8 mouse cellular contexts compared by ENCODE assay signal in genomic region chr2:75703375-75704181, GRCm38 (mm10). TPM values are rescaled to one million over a fixed set of nuclear protein-coding genes. Genes with fewer than 3 reads are reported as not detected.
DNase-seq lines count a peak whose midpoint lies in the region; ATAC-seq and TF ChIP-seq lines count a peak whose summit lies in the region.

No protein-coding gene starts in this region.

- no peaks in the 10 kb centered on the region; the same call in 1 of the 2 replicates for H3K36me3 ChIP-seq in ES-E14 (ENCODE audit: control insufficient read depth, insufficient read depth, low read length, poor library complexity, severe bottlenecking)
- H3K36me3 ChIP-seq in forebrain, embryonic 16.5 days (ENCODE audit: control insufficient read depth, insufficient read depth): no peaks in the 10 kb centered on the region
- H3K36me3 ChIP-seq in lung, embryonic 15.5 days: no peaks in the 10 kb centered on the region

- 0% methylated on average over 60 of the region's 62 CpGs for WGBS in forebrain, embryonic 16.5 days
- under 1% methylated on average over 60 of the region's 62 CpGs for WGBS in lung, embryonic 15.5 days

- H3K27ac ChIP-seq in ES-E14 (ENCODE audit: insufficient read depth, low read depth, low read length, poor library complexity, severe bottlenecking): peak overlapping the region; percentile 90
- H3K27ac ChIP-seq in forebrain, embryonic 16.5 days (ENCODE audit: low read length): peak overlapping the region; percentile 67
- peak overlapping the region; percentile 98 for H3K27ac ChIP-seq in lung, embryonic 15.5 days

- DNase-seq in ES-E14 (ENCODE audit: low read depth, low spot score): peak; percentile 52
- peak; percentile 51 to 53 for DNase-seq in cerebellum, adult 18-20 months
- DNase-seq in heart, postnatal 36 days: peak; percentile 92 to 97
- peak; percentile 54 to 67 for DNase-seq in layer of hippocampus, adult 8-10 months (ENCODE audit: low spot score in 2 of 2)
- peak; percentile 87 for DNase-seq in ovary, adult 18-20 months (ENCODE audit: low spot score)
- DNase-seq in thymus, postnatal 0 days (ENCODE audit: low spot score): peak; percentile 85

- peaks cover 20 to 21% of the 10 kb centered on the region in 2 experiments for H3K4me1 ChIP-seq in ES-E14 (ENCODE audit: control insufficient read depth in 2 of 2, insufficient read depth in 2 of 2, low read length in 2 of 2, poor library complexity in 1 of 2)
- H3K4me1 ChIP-seq in forebrain, embryonic 16.5 days (replicated peaks; ENCODE audit: control insufficient read depth, insufficient read depth, low read length): peaks cover 18% of the 10 kb centered on the region
- H3K4me1 ChIP-seq in lung, embryonic 15.5 days: peaks cover 46% of the 10 kb centered on the region

- H3K9ac ChIP-seq in ES-E14 (ENCODE audit: insufficient read depth, low read depth, low read length, poor library complexity, severe bottlenecking): peak overlapping the region; percentile 93
- peak overlapping the region; percentile 57 for H3K9ac ChIP-seq in forebrain, embryonic 16.5 days (replicated peaks; ENCODE audit: low read depth, low read length)
- H3K9ac ChIP-seq in lung, embryonic 15.5 days: peak overlapping the region; percentile 95

- intact Hi-C loops in heart, postnatal 36 days (cut with DNase I): loop anchor here (1.0 to 5.0 kb wide), 6 partner anchors 18 to 279 kb away; partner anchors contain the start of genes Hnrnpa3 and Ttc30a1

- H3K4me2 ChIP-seq in forebrain, embryonic 16.5 days (ENCODE audit: low read length): peak overlapping the region; percentile 74
- peak overlapping the region; percentile 91 for H3K4me2 ChIP-seq in lung, embryonic 15.5 days

- in situ Hi-C loops in ES-E14 (cut with MboI; ENCODE audit: low sequenced_read_pairs in 2 of 2, unreplicated experiment in 2 of 2): no loop called here

- ATAC-seq in forebrain, embryonic 16.5 days: peak; percentile 87
- peak; percentile 60 for ATAC-seq in lung, embryonic 15.5 days (ENCODE audit: borderline replicate concordance, extremely low read depth, low FRiP score, low TSS enrichment)

- no peaks in the 10 kb centered on the region for H3K9me3 ChIP-seq in ES-E14 (ENCODE audit: control insufficient read depth, insufficient read depth, low read depth, low read length)
- H3K9me3 ChIP-seq in forebrain, embryonic 16.5 days (ENCODE audit: control insufficient read depth, low read length): no peaks in the 10 kb centered on the region
- no peaks in the 10 kb centered on the region for H3K9me3 ChIP-seq in lung, embryonic 15.5 days

- H3K4me3 ChIP-seq in ES-E14 (ENCODE audit: insufficient read depth in 1 of 2, low read depth in 1 of 2, low read length in 2 of 2, poor library complexity in 1 of 2, severe bottlenecking in 1 of 2): peak overlapping the region; percentile 91 to 92
- peak overlapping the region; percentile 57 for H3K4me3 ChIP-seq in forebrain, embryonic 16.5 days (replicated peaks; ENCODE audit: low read length)
- H3K4me3 ChIP-seq in lung, embryonic 15.5 days: peak overlapping the region; percentile 92

- H3K27me3 ChIP-seq in forebrain, embryonic 16.5 days (replicated peaks; ENCODE audit: control insufficient read depth, insufficient read depth, low read length): 0 out of 2 replicates have a peak, but pooled peaks cover 2% of the 10 kb centered on the region
- no peaks in the 10 kb centered on the region for H3K27me3 ChIP-seq in lung, embryonic 15.5 days

TF ChIP-seq in ES-E14, 5 proteins besides CTCF, POLR2A, EP300 and RAD21:
- TF ChIP-seq MAFK (IDR thresholded peaks at IDR 0.05; ENCODE audit: insufficient read depth, low read depth, low read length) (peak; percentile 35; the same call in 1 of the 2 replicates), ZNF384 (IDR thresholded peaks at IDR 0.05; ENCODE audit: low read depth, low read length) (no peak), HCFC1 (IDR thresholded peaks at IDR 0.05; ENCODE audit: borderline replicate concordance, insufficient read depth, low read length) (0 out of 2 replicates have a peak, but pooled peaks have one; percentile 7)

RNA-seq across cellular contexts. Expression of gene Nfe2l2, which starts 0.9 kb away (rescaled TPM):
- 19.8 and 28.4 TPM in 2 replicates for total RNA-seq in ES-E14 (2012; rRNA removed)
- polyA plus RNA-seq in forebrain, embryonic 16.5 days (2015; fragmentation: Nextera tagmentation; extraction: Ambion mirVana): 12.7 and 16.1 TPM in 2 replicates
- 10 to 100 TPM; 66.7 to 70.2 TPM for total RNA-seq in heart, postnatal 36 days (2021)
- total RNA-seq in layer of hippocampus, adult 8-10 months (2022): 10 to 100 TPM; 14.1 to 29.2 (median 20.6) TPM
- polyA plus RNA-seq in lung, embryonic 15.5 days (2015; fragmentation: Nextera tagmentation; extraction: Ambion mirVana): 92.9 and 99.0 TPM in 2 replicates
- polyA plus RNA-seq in thymus, postnatal 0 days (2015; fragmentation: Nextera tagmentation; extraction: Ambion mirVana): 56.6 and 57.3 TPM in 2 replicates

RNA-seq across cellular contexts. Expression of gene Hnrnpa3, which starts 44.5 kb away (rescaled TPM):
- 101 and 166 TPM in 2 replicates for total RNA-seq in ES-E14 (2012; rRNA removed)
- 266 TPM in 2 replicates for polyA plus RNA-seq in forebrain, embryonic 16.5 days (2015; fragmentation: Nextera tagmentation; extraction: Ambion mirVana)
- 100 to 1,000 TPM; 137 to 165 TPM for total RNA-seq in heart, postnatal 36 days (2021)
- total RNA-seq in layer of hippocampus, adult 8-10 months (2022): 100 to 1,000 TPM; 271 to 283 (median 276) TPM
- polyA plus RNA-seq in lung, embryonic 15.5 days (2015; fragmentation: Nextera tagmentation; extraction: Ambion mirVana): 378 and 410 TPM in 2 replicates
- polyA plus RNA-seq in thymus, postnatal 0 days (2015; fragmentation: Nextera tagmentation; extraction: Ambion mirVana): 292 and 303 TPM in 2 replicates

Comparison
In these comparisons a context has a peak if more than half of its experiments do, and no peak if none do; other contexts are left out.
1. Peak in every context shown above with its lines: DNase-seq, ATAC-seq, H3K4me3 ChIP-seq and H3K27ac ChIP-seq.